Mouse (Mus musculus) liver, postnatal 0 days (tissue): Measurements from ENCODE around the gene Lrrc47.

Source experiments
- CTCF ChIP-seq: sonication (generic); IDR thresholded peaks from 2 replicates; pipeline ENCODE4 v1.5.1; 2016; ENCODE audit warnings: antibody characterized with exemption, low read depth
- EP300 ChIP-seq: IDR thresholded peaks from 2 replicates; pipeline ENCODE4 v1.6.1; 2016; ENCODE audit warnings: antibody characterized with exemption, low read depth, mild to moderate bottlenecking

- TF ChIP-seq CTCF (peak; percentile 32), EP300 (no peak)
Measured at GRCm38 (mm10) chr4:154070896-154071295, 59.4 kb downstream of the Lrrc47 start.
